Mouse (Mus musculus) spleen, postnatal 10 days (tissue): ENCODE results near the gene Krtap16-1.

Experiments
- DNase-seq, 2 experiments: peaks; one replicate each; pipeline ENCODE4 v3.0.0; 2021 to 2022; ENCODE audit warnings: low spot score in 2 of 2

Gene Krtap16-1

DNA sequence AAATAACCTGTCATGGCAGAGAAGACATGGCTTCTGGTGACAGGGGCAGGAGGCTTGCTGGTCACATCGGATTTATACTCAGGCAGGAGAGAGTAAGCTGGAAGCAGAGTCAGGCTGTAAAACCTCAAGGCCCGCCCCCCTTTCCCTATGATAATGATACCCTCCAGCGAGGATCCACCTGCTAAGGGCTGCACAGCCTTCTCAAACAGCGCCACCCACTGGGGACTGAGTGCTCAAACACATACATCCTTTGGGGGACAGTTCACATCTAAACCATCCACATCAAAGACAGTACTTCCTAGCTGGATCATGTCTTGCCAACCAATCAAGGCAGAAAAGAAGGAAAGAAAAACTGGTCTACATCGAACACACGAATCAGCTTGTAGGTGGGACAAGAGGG, 22.2 kb downstream of the Krtap16-1 start:
- no peak for DNase-seq

DNA sequence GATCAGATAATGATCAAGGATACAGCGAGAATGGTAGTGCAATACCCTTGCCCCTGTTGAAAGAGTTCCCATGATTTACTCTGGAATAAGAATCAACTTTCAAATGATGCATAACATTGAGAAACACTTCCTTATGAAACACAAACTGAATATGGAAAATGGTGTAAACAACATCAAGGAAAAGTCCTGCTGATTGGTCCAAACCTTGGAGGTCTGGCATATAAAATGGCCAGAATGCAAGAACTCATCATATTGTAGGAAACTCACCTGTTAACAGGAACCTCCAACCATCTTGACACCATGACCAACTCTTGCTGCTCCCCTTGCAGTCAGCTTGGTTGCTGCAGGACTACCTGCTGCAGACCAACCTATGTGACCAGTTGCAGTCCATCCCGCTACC, 38.2 kb downstream of the Krtap16-1 start, which contains the start of gene Krtap9-5:
Gene Krtap9-5, plus strand, starts transcription at position 301 of the 400 bp plus-strand sequence.
- DNase-seq = no peak

DNA sequence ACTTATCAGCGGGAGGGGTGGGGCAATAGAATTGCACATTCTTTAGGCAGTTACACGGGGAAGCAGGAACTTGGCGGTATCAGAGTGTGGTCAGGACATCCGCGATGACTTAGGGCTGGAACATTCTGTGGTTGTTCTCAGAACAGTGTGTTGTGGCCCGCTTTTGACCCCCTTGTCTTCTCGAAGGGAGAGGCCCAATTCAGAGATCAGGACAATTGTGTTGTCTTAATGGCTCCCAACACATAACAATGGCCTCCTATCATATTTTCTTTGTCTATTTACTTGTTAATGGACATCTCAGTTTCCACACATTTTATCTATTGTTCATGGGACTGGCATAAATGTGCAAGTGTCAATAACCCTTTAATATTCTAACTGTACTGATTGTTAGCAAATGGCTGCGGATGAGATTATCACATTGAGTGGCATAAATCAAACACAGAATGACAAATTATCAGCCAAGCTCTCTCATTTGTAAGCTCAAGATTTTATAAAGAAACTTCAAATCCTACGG, 48.6 kb downstream of the Krtap16-1 start:
- DNase-seq = no peak

DNA sequence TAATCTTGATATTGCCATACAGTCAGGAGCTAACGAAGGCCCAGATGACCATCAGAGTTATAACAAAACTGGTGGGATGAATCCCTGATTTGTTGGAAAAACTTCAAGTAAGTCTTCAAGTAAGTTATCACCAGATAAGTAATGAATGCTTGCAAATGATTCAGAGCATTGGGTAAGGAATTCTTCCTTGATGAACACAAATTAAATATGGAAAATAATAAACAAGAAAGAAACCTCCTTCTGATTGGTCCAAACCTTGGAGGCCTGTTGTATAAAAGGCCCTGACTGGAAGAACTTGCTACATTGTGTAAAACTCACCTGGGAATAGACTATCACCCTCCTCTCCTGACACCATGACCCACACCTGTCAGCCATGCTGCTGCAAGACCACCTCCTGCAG, 50.4 kb downstream of the Krtap16-1 start, which contains the start of gene Krtap31-2:
Gene Krtap31-2, plus strand, starts transcription at position 301 of the 400 bp plus-strand sequence.
- DNase-seq = no peak
